8 mouse cellular contexts compared by ENCODE assay signal in genomic region chr5:147748081-147748581, GRCm38 (mm10). TPM values are rescaled to one million over a fixed set of nuclear protein-coding genes. Genes with fewer than 3 reads are reported as not detected.
DNase-seq lines count a peak whose midpoint lies in the region; ATAC-seq and TF ChIP-seq lines count a peak whose summit lies in the region.

No protein-coding gene starts in this region.

- no peaks in the 10 kb centered on the region for H3K36me3 ChIP-seq in hindbrain, embryonic 13.5 days
- H3K36me3 ChIP-seq in limb, embryonic 11.5 days (ENCODE audit: control insufficient read depth, insufficient read depth, low read length), result no peaks in the 10 kb centered on the region
- no peaks in the 10 kb centered on the region for H3K36me3 ChIP-seq in midbrain, embryonic 11.5 days (ENCODE audit: control insufficient read depth, insufficient read depth, low read length)

- DNase-seq in cerebellum, adult 9-10 months, result peak; percentile 3
- no peak for DNase-seq in cerebellum, adult 11 months
- peak; percentile 64 for DNase-seq in brain, embryonic 14.5 days (ENCODE audit: low read depth)
- peak; percentile 21 to 27 for DNase-seq in gastrocnemius, adult 8-10 months (ENCODE audit: low spot score in 2 of 2)
- peak; percentile 75 for DNase-seq in limb, embryonic 11.5 days (ENCODE audit: low spot score)
- peak; percentile 94 for DNase-seq in midbrain, embryonic 11.5 days (ENCODE audit: low spot score, missing footprints)
- DNase-seq in thymus, postnatal 0 days (ENCODE audit: low spot score), result no peak

- H3K9me3 ChIP-seq in hindbrain, embryonic 13.5 days, result no peaks in the 10 kb centered on the region
- H3K9me3 ChIP-seq in limb, embryonic 11.5 days (ENCODE audit: control insufficient read depth, low read length), result no peaks in the 10 kb centered on the region
- H3K9me3 ChIP-seq in midbrain, embryonic 11.5 days (ENCODE audit: control insufficient read depth, low read length), result no peaks in the 10 kb centered on the region

- no peak for ATAC-seq in hindbrain, embryonic 13.5 days (ENCODE audit: low FRiP score)
- ATAC-seq in limb, embryonic 11.5 days (ENCODE audit: insufficient number of reproducible peaks, low FRiP score, low TSS enrichment, low read depth), result no peak
- ATAC-seq in midbrain, embryonic 11.5 days (ENCODE audit: low FRiP score), result peak; percentile 45; the same call in 1 of the 2 replicates

- TF ChIP-seq POLR2A in brain, embryonic 14.5 days (IDR thresholded peaks at IDR 0.05; ENCODE audit: borderline replicate concordance, extremely low read depth, insufficient read depth, insufficient read length, poor library complexity, severe bottlenecking), result no peak

- H3K9ac ChIP-seq in hindbrain, embryonic 13.5 days, result 0 out of 2 replicates have a peak overlapping the region, but pooled peaks have one; percentile 15
- no peak overlapping the region for H3K9ac ChIP-seq in limb, embryonic 11.5 days (ENCODE audit: low read length)
- peak overlapping the region; percentile 9; the same call in 1 of the 2 replicates for H3K9ac ChIP-seq in midbrain, embryonic 11.5 days (ENCODE audit: low read length)

- peak overlapping the region; percentile 17 for H3K4me3 ChIP-seq in hindbrain, embryonic 13.5 days
- H3K4me3 ChIP-seq in limb, embryonic 11.5 days (ENCODE audit: low read depth, low read length), result 0 out of 2 replicates have a peak overlapping the region, but pooled peaks have one; percentile 0
- H3K4me3 ChIP-seq in midbrain, embryonic 11.5 days (ENCODE audit: low read depth, low read length), result peak overlapping the region; percentile 14

- peak overlapping the region; percentile 49 for H3K4me2 ChIP-seq in hindbrain, embryonic 13.5 days
- H3K4me2 ChIP-seq in limb, embryonic 11.5 days (ENCODE audit: low read depth, severe bottlenecking), result peak overlapping the region; percentile 39
- peak overlapping the region; percentile 45 for H3K4me2 ChIP-seq in midbrain, embryonic 11.5 days

- TF ChIP-seq CTCF in brain, embryonic 14.5 days (IDR thresholded peaks at IDR 0.05; ENCODE audit: borderline replicate concordance, extremely low read depth, insufficient read depth, insufficient read length), result no peak

- WGBS in hindbrain, embryonic 13.5 days, result under 1% methylated on average over 15 of the region's 15 CpGs
- WGBS in limb, embryonic 11.5 days, result 3% methylated on average over 15 of the region's 15 CpGs
- WGBS in midbrain, embryonic 11.5 days, result 2% methylated on average over 15 of the region's 15 CpGs

- H3K27ac ChIP-seq in hindbrain, embryonic 13.5 days, result no peak overlapping the region
- no peak overlapping the region for H3K27ac ChIP-seq in limb, embryonic 11.5 days (replicated peaks; ENCODE audit: low read depth, low read length)
- no peak overlapping the region for H3K27ac ChIP-seq in midbrain, embryonic 11.5 days (ENCODE audit: low read depth, low read length)

- peaks cover 68% of the 10 kb centered on the region for H3K27me3 ChIP-seq in hindbrain, embryonic 13.5 days
- H3K27me3 ChIP-seq in limb, embryonic 11.5 days (ENCODE audit: control insufficient read depth, insufficient read depth, low read length), result peaks cover 17% of the 10 kb centered on the region
- peaks cover 19% of the 10 kb centered on the region for H3K27me3 ChIP-seq in midbrain, embryonic 11.5 days (ENCODE audit: control insufficient read depth, insufficient read depth, low read length)

- H3K4me1 ChIP-seq in hindbrain, embryonic 13.5 days (replicated peaks), result peaks cover 24% of the 10 kb centered on the region
- peaks cover 9% of the 10 kb centered on the region; the same call in 1 of the 2 replicates for H3K4me1 ChIP-seq in limb, embryonic 11.5 days (ENCODE audit: control insufficient read depth, insufficient read depth, low read length)
- H3K4me1 ChIP-seq in midbrain, embryonic 11.5 days (ENCODE audit: control insufficient read depth, insufficient read depth, low read length), result peaks cover 10% of the 10 kb centered on the region

RNA-seq across cellular contexts. Expression of gene Flt1, which starts 22.3 kb away (rescaled TPM):
- polyA plus RNA-seq in brain, embryonic 14.5 days (2012; rRNA removed), result 4.5 and 8.1 TPM in 2 replicates
- total RNA-seq in gastrocnemius, adult 8-10 months (2022), result 10 to 100 TPM; 21.2 to 27.7 (median 24.7) TPM
- 11.1 and 12.0 TPM in 2 replicates for polyA plus RNA-seq in hindbrain, embryonic 13.5 days (2015; fragmentation: Nextera tagmentation; extraction: Ambion mirVana)
- polyA plus RNA-seq in limb, embryonic 11.5 days (2014; fragmentation: Nextera tagmentation; extraction: Ambion mirVana), result 10.9 and 11.4 TPM in 2 replicates
- polyA plus RNA-seq in midbrain, embryonic 11.5 days (2014; fragmentation: Nextera tagmentation; extraction: Ambion mirVana), result 11.2 and 11.6 TPM in 2 replicates
- 2.0 and 2.9 TPM in 2 replicates for polyA plus RNA-seq in thymus, postnatal 0 days (2015; fragmentation: Nextera tagmentation; extraction: Ambion mirVana)

Comparison
In these comparisons a context has a peak if more than half of its experiments do, and no peak if none do; other contexts are left out.
1. DNase-seq: peak in cerebellum, adult 9-10 months (single experiment), brain, embryonic 14.5 days (single experiment), gastrocnemius, adult 8-10 months (2 of 2), limb, embryonic 11.5 days (single experiment) and midbrain, embryonic 11.5 days (single experiment); none in cerebellum, adult 11 months (single experiment) and thymus, postnatal 0 days (single experiment).
2. Peak in every context shown above with its lines, with median percentiles within 50 percentile points of each other: H3K4me2 ChIP-seq and H3K4me3 ChIP-seq.